Mouse (Mus musculus) heart, embryonic 13.5 days (tissue): Measurements from ENCODE around the gene Lrrc42. TPM values are rescaled to one million over a fixed set of nuclear protein-coding genes. Genes with fewer than 3 reads are reported as not detected.

Experiments
- ATAC-seq: fragments of 200-750 bp; cut with Nextera tagmentation; 2 replicates; pipeline ENCODE4 v1.8.0; 2017; ENCODE audit warnings: moderate TSS enrichment; ENCODE audit not compliant: insufficient number of reproducible peaks, low FRiP score, low TSS enrichment; ENCODE audit errors: extremely low read depth
- H3K27ac ChIP-seq: fragments of 300-500 bp; sonication (generic); replicated peaks from 2 replicates; pipeline ENCODE4 v1.5.1; 2015; ENCODE audit warnings: moderate library complexity, mild to moderate bottlenecking, inconsistent platforms
- H3K27me3 ChIP-seq: fragments of 300-500 bp; sonication (generic); replicated peaks from 2 replicates; pipeline ENCODE4 v1.6.1; 2015; ENCODE audit warnings: mild to moderate bottlenecking, inconsistent platforms
- H3K36me3 ChIP-seq: fragments of 300-500 bp; sonication (generic); 2 replicates; pipeline ENCODE4 v1.6.1; 2015; ENCODE audit warnings: mild to moderate bottlenecking, inconsistent platforms
- H3K4me1 ChIP-seq: fragments of 300-500 bp; sonication (generic); 2 replicates; pipeline ENCODE4 v1.6.1; 2015; ENCODE audit warnings: inconsistent platforms
- H3K4me2 ChIP-seq: fragments of 300-500 bp; sonication (generic); 2 replicates; pipeline ENCODE4 v1.6.1; 2015; ENCODE audit warnings: inconsistent platforms, mild to moderate bottlenecking, moderate library complexity
- H3K4me3 ChIP-seq: fragments of 300-500 bp; sonication (generic); 2 replicates; pipeline ENCODE4 v1.5.1; 2015; ENCODE audit warnings: moderate library complexity, mild to moderate bottlenecking, inconsistent platforms
- H3K9ac ChIP-seq: fragments of 300-500 bp; sonication (generic); 2 replicates; pipeline ENCODE4 v1.6.1; 2015; ENCODE audit warnings: inconsistent platforms, mild to moderate bottlenecking, moderate library complexity
- H3K9me3 ChIP-seq: fragments of 300-500 bp; sonication (generic); 2 replicates; pipeline ENCODE4 v1.6.1; 2016; ENCODE audit warnings: inconsistent platforms
- WGBS: fragments of 180-500 bp; shearing (Covaris S2); methylation state at CpG from one replicate; pipeline ENCODE4 v1.1.7; 2015; ENCODE audit warnings: mixed read lengths; 5-methylcytosine and 5-hydroxymethylcytosine counted together
- polyA plus RNA-seq: library from polyadenylated mRNA; unstranded; fragments of >200 nt; fragmentation: Nextera tagmentation; extraction: Ambion mirVana; gene quantifications from 2 replicates; pipeline ENCODE4 v1.2.1, GENCODE M21; 2015

The Lrrc42 gene
- polyA plus RNA-seq = 53.5 and 56.9 TPM in 2 replicates

DNA sequence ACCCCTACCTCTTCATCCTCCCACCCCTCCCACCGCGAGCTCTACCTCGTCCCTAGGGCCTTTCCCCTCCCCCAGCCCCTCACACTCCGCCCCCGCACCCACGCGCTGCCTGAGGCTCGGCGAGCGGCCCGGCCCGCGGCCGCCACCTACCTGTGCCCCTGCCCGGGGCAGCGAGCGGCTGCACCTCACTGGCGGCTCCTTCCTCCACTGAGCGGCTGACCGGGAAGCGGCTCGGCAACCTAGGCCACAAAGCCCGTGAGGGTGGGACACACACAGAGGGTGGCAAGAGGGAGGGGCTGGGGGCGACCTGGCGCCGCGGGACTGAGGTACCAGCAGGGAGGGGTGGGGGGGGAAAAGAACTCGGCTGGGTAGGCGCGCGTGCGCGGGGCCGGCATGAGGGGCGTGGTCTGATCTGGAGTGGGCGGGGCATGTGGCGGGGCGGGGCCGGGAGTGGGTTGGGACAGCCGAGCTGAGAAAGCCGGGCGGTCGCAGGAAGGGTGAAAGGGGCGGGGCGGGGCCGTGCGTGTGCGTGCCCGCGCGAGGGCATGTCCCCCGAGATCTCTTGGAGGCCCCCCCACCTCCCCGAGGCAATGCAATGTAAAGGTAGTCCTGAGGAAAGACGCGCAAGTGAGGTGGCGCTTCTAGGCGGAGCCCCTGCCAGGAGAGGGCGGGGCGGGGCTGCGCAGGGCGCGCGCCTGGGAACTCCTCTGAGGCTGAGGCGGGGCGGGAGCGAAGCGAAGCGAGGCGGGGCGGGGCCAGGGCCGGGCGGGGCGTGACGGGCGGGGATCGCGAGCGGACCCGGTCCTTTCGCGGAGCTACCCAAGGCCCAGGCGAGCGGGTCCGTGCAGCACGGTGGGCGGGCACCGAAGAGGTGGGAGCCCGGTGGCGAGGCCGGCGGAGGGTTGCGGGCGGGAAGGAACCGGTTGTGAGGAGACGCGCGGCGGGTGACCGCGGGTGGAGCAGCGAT, at the start of gene Lrrc42, which contains the start of gene Hspb11:
Lrrc42 (minus strand) TSS at position 408 of the 967 bp plus-strand sequence.
Hspb11 (plus strand) TSS at position 469 of the 967 bp plus-strand sequence.
- Histone ChIP-seq H3K4me3 (peak within 1 kb of the TSS; percentile 86), H3K27ac (peak within 1 kb of the TSS; percentile 86), H3K36me3 (no peaks in the 10 kb centered on the region), H3K9me3 (no peaks in the 10 kb centered on the region), H3K4me2 (peak within 1 kb of the TSS; percentile 78), H3K4me1 (peaks cover 44% of the 10 kb centered on the region), H3K9ac (peak within 1 kb of the TSS; percentile 91), H3K27me3 (no peaks in the 10 kb centered on the region)
- under 1% methylated on average over 85 of the region's 101 CpGs for WGBS
- ATAC-seq = peak; percentile 95

DNA sequence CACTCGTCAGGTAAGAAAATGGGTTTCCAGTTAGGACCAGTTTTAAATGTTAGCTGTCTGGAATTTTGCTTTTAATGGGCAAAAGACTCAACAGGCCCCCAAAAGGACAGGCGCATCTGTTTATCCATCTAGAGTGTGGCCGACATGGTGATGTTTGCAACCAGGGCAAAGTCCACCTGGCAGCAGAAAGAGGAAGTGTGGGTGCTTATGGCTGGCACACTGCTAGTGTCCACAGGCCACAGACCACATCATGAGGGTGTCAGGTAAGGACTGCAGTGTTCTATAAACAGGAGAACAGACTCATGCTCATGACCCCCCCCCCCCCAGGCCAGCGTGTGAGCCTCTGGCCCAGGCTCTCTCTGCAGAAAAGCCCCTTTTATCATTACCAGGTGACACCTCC, 49.5 kb upstream of the Lrrc42 start:
- no peak overlapping the region for H3K27ac ChIP-seq
- ATAC-seq = no peak
- H3K4me3 ChIP-seq = no peak overlapping the region
- H3K4me2 ChIP-seq = no peak overlapping the region
- peaks cover 15% of the 10 kb centered on the region; the same call in 1 of the 2 replicates for H3K27me3 ChIP-seq
- WGBS = 66% methylated on average over 4 of the region's 4 CpGs
- H3K4me1 ChIP-seq = peaks cover 11% of the 10 kb centered on the region; the same call in 1 of the 2 replicates
- H3K36me3 ChIP-seq = no peaks in the 10 kb centered on the region
- H3K9me3 ChIP-seq = no peaks in the 10 kb centered on the region
- no peak overlapping the region for H3K9ac ChIP-seq

DNA sequence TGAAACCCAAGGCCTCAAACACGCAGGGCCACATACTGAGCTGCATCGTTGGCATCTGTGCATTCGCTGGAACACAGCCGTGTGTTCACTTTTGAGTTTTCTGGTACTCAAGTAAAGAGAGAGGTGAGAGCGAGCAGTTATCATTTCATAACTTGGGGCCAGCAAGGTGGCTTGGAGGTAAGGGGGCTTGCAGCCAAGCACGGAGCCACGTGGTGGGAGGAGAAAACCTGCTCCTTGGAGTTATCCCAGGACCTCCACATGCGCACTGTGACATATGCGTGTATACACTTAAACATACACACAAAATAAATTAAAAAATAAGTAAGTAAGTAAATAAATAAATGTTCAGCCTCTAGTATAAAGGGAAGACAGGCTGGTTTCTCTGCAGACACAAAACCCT, 48.9 kb upstream of the Lrrc42 start:
- H3K9me3 ChIP-seq = no peaks in the 10 kb centered on the region
- H3K4me1 ChIP-seq = peaks cover 11% of the 10 kb centered on the region; the same call in 1 of the 2 replicates
- no peak overlapping the region for H3K27ac ChIP-seq
- WGBS = 83% methylated on average over 9 of the region's 9 CpGs
- no peaks in the 10 kb centered on the region for H3K36me3 ChIP-seq
- ATAC-seq = no peak
- no peak overlapping the region for H3K4me3 ChIP-seq
- H3K27me3 ChIP-seq = peaks cover 15% of the 10 kb centered on the region; the same call in 1 of the 2 replicates
- no peak overlapping the region for H3K4me2 ChIP-seq
- H3K9ac ChIP-seq = no peak overlapping the region

DNA sequence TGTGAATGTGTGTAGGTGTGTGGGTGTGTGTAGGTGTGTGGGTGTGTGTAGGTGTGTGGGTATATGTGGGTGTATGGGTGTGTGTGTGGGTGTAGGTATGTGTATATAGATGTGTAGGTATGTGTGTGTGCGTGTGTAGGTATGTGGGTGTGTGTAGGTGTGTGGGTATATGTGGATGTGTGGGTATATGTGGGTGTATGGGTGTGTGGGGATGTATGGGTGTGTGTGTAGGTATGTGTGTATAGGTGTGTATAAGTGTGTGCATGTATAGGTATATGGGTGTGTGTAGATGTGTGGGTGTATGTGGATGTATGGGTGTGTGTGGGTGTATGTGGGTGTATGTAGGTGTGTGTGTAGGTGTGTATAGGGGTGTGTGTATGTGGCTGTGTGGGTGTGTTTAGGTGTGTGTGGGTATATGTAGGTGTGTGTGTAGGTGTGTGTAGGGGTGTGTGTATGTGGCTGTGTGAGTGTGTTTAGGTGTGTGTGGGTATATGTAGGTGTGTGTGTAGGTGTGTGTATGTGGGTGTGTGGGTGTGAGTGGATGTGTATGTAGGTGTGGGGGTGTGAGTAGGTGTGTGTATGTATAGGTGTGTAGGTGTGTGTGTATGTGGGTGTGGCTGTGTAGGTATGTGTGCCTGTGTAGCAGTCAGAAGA, 47.7 kb upstream of the Lrrc42 start:
- Histone ChIP-seq H3K27ac (no peak overlapping the region), H3K9me3 (no peaks in the 10 kb centered on the region), H3K4me3 (no peak overlapping the region), H3K4me1 (peaks cover 6% of the 10 kb centered on the region; the same call in 1 of the 2 replicates), H3K36me3 (no peaks in the 10 kb centered on the region), H3K27me3 (peaks cover 11% of the 10 kb centered on the region; the same call in 1 of the 2 replicates), H3K9ac (no peak overlapping the region), H3K4me2 (no peak overlapping the region)
- WGBS = 95% methylated on average over 1 of the region's 1 CpGs
- ATAC-seq = no peak

DNA sequence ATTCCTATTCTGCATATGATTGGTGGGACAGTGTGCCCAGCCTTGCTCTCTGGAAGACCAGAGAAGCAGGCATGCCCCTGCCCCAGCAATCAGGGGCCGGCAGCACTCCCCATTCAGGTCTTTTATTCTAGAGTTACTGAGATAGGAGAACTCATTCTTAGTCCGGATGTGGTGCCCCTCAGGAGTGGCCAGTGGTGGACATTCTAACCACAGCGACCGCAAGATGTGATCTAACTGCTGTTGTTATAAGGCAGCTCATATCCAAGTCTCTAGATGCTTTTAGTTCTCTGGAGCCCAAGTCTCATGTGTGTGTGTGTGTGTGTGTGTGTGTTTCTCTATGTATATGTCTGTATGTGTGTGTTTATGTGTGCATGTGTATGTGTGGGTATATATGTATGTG, 47.0 kb upstream of the Lrrc42 start:
- H3K4me3 ChIP-seq = no peak overlapping the region
- ATAC-seq = no peak
- WGBS = 63% methylated on average over 4 of the region's 4 CpGs

DNA sequence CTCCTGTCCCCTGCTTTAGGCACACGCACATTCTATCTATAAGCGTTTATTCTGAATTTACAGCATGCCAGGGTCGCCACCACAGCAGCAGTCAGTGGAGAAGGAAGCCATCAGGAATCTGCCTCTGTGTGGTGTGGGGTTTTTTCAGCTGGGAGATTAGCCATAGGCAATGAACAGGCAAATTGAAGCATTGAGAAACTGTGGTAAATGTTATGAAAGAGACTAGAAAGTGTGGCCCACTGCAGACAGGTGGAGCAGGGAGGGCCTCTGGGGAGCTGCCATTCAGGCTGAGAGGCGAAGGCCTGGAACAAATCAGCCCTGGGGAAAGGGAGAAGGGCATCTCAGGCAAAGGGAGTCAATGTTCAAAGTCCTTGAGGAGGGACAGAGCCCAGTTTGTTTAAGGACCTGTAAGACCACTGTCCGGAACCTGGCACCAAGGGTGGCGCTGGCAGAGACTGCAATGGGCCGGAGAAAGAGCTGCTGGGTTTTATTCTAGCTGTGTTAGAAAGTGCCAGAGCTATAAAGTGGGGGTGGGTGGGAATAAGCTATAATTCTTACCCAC, 46.5 kb upstream of the Lrrc42 start:
- Histone ChIP-seq H3K4me3 (no peak overlapping the region), H3K4me1 (no peaks in the 10 kb centered on the region), H3K27ac (no peak overlapping the region), H3K9ac (no peak overlapping the region), H3K9me3 (no peaks in the 10 kb centered on the region), H3K4me2 (no peak overlapping the region), H3K36me3 (no peaks in the 10 kb centered on the region), H3K27me3 (0 out of 2 replicates have a peak, but pooled peaks cover 9% of the 10 kb centered on the region)
- ATAC-seq = no peak
- WGBS = 85% methylated on average over 7 of the region's 7 CpGs

More for the DNA sequence above, 47.0 kb upstream of the Lrrc42 start:
- Histone ChIP-seq H3K9ac (no peak overlapping the region), H3K36me3 (no peaks in the 10 kb centered on the region), H3K27me3 (0 out of 2 replicates have a peak, but pooled peaks cover 9% of the 10 kb centered on the region), H3K4me2 (no peak overlapping the region), H3K27ac (no peak overlapping the region), H3K9me3 (no peaks in the 10 kb centered on the region), H3K4me1 (peaks cover 2% of the 10 kb centered on the region; the same call in 1 of the 2 replicates)

DNA sequence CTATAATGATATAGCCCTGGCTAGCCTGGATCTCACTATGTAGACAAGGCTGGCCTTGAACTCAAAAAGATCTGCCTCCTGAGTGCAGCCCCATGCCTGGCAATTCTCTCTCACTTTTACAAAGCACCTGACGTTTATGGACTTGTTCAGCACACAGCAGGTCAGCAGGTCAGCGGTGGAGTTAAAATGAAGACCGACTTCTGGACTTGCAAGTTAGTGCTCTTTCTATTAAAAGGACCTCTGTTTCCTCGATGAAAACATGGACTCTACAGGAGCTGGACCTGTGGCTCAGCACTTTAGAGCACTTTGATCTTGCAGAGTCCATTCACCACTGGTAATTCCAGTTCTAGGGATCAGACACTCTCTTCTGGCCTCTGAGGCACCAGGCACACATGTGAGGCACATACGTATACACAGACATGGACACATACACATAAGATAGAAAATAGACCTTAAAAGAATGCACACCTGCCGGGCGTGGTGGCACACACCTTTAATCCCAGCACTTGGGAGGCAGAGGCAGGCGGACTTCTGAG, 44.8 kb upstream of the Lrrc42 start:
- H3K36me3 ChIP-seq = no peaks in the 10 kb centered on the region
- no peak overlapping the region for H3K9ac ChIP-seq
- H3K4me2 ChIP-seq = no peak overlapping the region
- 79% methylated on average over 8 of the region's 8 CpGs for WGBS
- H3K4me3 ChIP-seq = no peak overlapping the region
- H3K27ac ChIP-seq = no peak overlapping the region
- H3K9me3 ChIP-seq = no peaks in the 10 kb centered on the region
- 0 out of 2 replicates have a peak, but pooled peaks cover 4% of the 10 kb centered on the region for H3K27me3 ChIP-seq
- no peaks in the 10 kb centered on the region for H3K4me1 ChIP-seq
- ATAC-seq = no peak

DNA sequence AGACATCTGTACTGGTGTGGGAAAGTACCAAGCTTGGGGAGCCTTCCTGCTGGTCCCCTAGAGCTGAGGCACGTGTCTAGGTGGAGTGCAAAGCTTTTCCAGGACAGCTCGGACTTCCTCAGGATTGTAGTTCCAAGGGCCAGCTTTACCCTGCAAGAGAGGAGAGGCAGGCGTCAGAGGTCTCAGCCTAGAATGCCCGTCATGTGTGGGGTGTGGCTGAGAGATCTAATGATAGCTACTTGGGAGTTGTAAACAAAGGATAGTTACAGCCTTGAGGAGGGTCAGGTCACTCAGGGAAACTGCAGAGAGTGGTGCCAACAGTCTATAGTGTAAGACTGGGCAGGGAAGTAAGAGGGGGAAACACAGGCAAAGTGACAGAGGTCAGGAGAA, 38.9 kb upstream of the Lrrc42 start:
- Histone ChIP-seq H3K9ac (no peak overlapping the region), H3K9me3 (no peaks in the 10 kb centered on the region)

DNA sequence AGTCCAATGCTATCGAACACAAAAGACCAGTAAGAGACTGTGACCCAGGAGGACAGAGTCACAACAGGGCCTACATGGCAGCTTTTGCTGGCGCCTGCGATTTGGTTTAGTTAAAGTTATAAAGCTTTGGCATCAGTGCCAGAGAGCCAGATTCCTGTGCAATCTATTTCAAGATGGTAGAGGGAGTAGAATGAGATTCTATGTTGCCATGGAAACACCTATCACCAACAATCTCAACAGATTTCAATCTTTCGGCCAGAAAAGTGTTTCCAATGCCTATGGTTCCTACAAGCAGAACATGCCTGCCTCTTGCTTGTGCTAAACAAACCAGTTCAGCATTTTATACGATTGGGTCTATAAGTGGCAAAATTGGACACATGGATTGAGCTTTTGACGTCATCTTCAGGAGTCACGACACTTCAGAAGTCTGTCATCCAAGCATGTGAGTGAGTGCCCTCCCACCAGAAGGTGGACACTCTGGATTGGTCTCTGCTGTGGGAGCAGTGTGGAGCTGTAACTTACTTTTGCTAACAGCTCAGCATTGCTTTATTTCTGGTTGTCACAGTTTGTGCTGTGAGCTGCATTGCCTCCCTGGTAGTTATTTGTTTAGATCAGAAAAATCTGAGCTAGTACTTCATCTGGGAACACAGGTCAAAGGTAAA, 38.4 kb upstream of the Lrrc42 start:
- Histone ChIP-seq H3K36me3 (no peaks in the 10 kb centered on the region), H3K4me1 (no peaks in the 10 kb centered on the region), H3K9ac (no peak overlapping the region), H3K4me2 (no peak overlapping the region), H3K4me3 (no peak overlapping the region), H3K27ac (no peak overlapping the region), H3K27me3 (0 out of 2 replicates have a peak, but pooled peaks cover 4% of the 10 kb centered on the region), H3K9me3 (no peaks in the 10 kb centered on the region)
- no peak for ATAC-seq
- 78% methylated on average over 7 of the region's 7 CpGs for WGBS

More for the DNA sequence above, 38.9 kb upstream of the Lrrc42 start:
- ATAC-seq = no peak
- Histone ChIP-seq H3K27ac (no peak overlapping the region), H3K4me2 (no peak overlapping the region), H3K4me3 (no peak overlapping the region), H3K36me3 (no peaks in the 10 kb centered on the region), H3K4me1 (no peaks in the 10 kb centered on the region), H3K27me3 (0 out of 2 replicates have a peak, but pooled peaks cover 4% of the 10 kb centered on the region)
- WGBS = 37% methylated on average over 4 of the region's 4 CpGs

DNA sequence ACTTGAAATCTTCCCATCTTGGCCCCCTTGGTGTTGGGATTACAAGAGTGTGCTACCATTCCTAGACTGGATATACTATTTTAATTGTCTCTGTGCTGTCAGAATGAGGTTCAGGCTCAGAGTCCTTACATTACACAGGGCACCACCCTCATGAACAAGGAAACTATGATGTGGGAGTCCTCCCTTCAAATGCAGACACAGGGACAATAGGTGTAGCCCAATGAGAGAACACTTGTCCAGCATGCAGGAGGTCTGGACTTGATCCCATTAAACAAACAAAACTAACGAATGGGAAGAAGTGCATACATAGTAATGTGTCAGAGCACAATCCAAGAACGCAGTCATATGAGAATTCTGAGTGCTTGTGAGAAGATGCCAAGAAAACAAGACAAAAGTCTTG, 34.2 kb upstream of the Lrrc42 start:
- Histone ChIP-seq H3K9me3 (no peaks in the 10 kb centered on the region), H3K27ac (no peak overlapping the region), H3K4me2 (no peak overlapping the region), H3K36me3 (0 out of 2 replicates have a peak, but pooled peaks cover 3% of the 10 kb centered on the region), H3K27me3 (no peaks in the 10 kb centered on the region), H3K4me1 (no peaks in the 10 kb centered on the region), H3K9ac (no peak overlapping the region), H3K4me3 (no peak overlapping the region)
- 78% methylated on average over 2 of the region's 2 CpGs for WGBS
- no peak for ATAC-seq
